Mouse (Mus musculus) hindbrain, postnatal 0 days (tissue): ENCODE data around the gene Gemin8. TPM values are rescaled to one million over a fixed set of nuclear protein-coding genes. Genes with fewer than 3 reads are reported as not detected.

Experiments used
- ATAC-seq: fragments of 200-750 bp; cut with Nextera tagmentation; 2 replicates; pipeline ENCODE4 v1.8.0; 2017; ENCODE audit warnings: mild to moderate bottlenecking, moderate TSS enrichment, moderate library complexity
- DNase-seq: peaks from one replicate; pipeline ENCODE4 v3.0.0-alpha.2; 2015; ENCODE audit warnings: low spot score
- H3K27ac ChIP-seq: fragments of 300-500 bp; sonication (generic); 2 replicates; pipeline ENCODE4 v1.5.1; 2014; ENCODE audit warnings: mild to moderate bottlenecking
- H3K27me3 ChIP-seq: fragments of 300-500 bp; sonication (generic); 2 replicates; pipeline ENCODE4 v1.6.1; 2014; ENCODE audit warnings: low read length, mixed read lengths; ENCODE audit not compliant: insufficient read depth
- H3K36me3 ChIP-seq: fragments of 300-500 bp; sonication (generic); 2 replicates; pipeline ENCODE4 v1.6.1; 2014; ENCODE audit warnings: low read length, mixed read lengths; ENCODE audit not compliant: insufficient read depth
- H3K4me1 ChIP-seq: fragments of 300-500 bp; sonication (generic); 2 replicates; pipeline ENCODE4 v1.6.1; 2014; ENCODE audit warnings: antibody characterized with exemption, low read length, mixed read lengths; ENCODE audit not compliant: insufficient read depth
- H3K4me2 ChIP-seq: fragments of 300-500 bp; sonication (generic); 2 replicates; pipeline ENCODE4 v1.6.1; 2014; ENCODE audit warnings: low read depth, mild to moderate bottlenecking, low read length, moderate library complexity, mixed read lengths
- H3K4me3 ChIP-seq: fragments of 300-500 bp; sonication (generic); 2 replicates; pipeline ENCODE4 v1.5.1; 2014; ENCODE audit warnings: low read length
- H3K9ac ChIP-seq: fragments of 300-500 bp; sonication (generic); replicated peaks from 2 replicates; pipeline ENCODE4 v1.6.1; 2014; ENCODE audit warnings: mild to moderate bottlenecking, low read length, moderate library complexity, mixed read lengths
- H3K9me3 ChIP-seq: fragments of 300-500 bp; sonication (generic); 2 replicates; pipeline ENCODE4 v1.6.1; 2016; ENCODE audit warnings: low read length, mixed read lengths
- CTCF ChIP-seq: IDR thresholded peaks from 2 replicates; pipeline ENCODE4 v1.5.1; 2016; ENCODE audit warnings: antibody characterized with exemption, control low read depth, low read depth
- WGBS: fragments of 180-500 bp; shearing (Covaris S2); extraction: QIAGEN DNeasy Blood & Tissue Kit; methylation state at CpG from one replicate; pipeline ENCODE4 v1.1.7; 2014; 5-methylcytosine and 5-hydroxymethylcytosine counted together
- polyA plus RNA-seq: library from polyadenylated mRNA; unstranded; fragments of >200 nt; fragmentation: Nextera tagmentation; extraction: Ambion mirVana; gene quantifications from 2 replicates; pipeline ENCODE4 v1.2.1, GENCODE M21; 2015
- total RNA-seq: library from RNA; depleted of rRNA; stranded (reverse); fragments of >200 nt; gene quantifications from 2 replicates; pipeline ENCODE4 v1.2.3, GENCODE M21; 2014; rRNA removed

Gene Gemin8
- total and polyA plus RNA-seq, 2 experiments from 2014 or later, result 4.9 to 8.8 TPM

- no peak overlapping the region for H3K27ac ChIP-seq
- no peak overlapping the region for H3K9ac ChIP-seq
- H3K4me1 ChIP-seq, result no peaks in the 10 kb centered on the region
- no peak for TF ChIP-seq CTCF
- H3K4me3 ChIP-seq, result no peak overlapping the region
- no peaks in the 10 kb centered on the region for H3K9me3 ChIP-seq
- DNase-seq (no peak), ATAC-seq (no peak)
- 67% methylated on average over 5 of the region's 5 CpGs for WGBS
- no peaks in the 10 kb centered on the region for H3K27me3 ChIP-seq
- no peak overlapping the region for H3K4me2 ChIP-seq
- H3K36me3 ChIP-seq, result no peaks in the 10 kb centered on the region
Observed at GRCm38 (mm10) chrX:166226856-166227255, 56.6 kb downstream of the Gemin8 start.

GRCm38 (mm10) chrX:166229750-166230149 is 59.5 kb downstream of the Gemin8 start:
- Histone ChIP-seq H3K27ac (no peak overlapping the region), H3K4me3 (no peak overlapping the region), H3K27me3 (no peaks in the 10 kb centered on the region), H3K4me1 (no peaks in the 10 kb centered on the region), H3K9ac (no peak overlapping the region), H3K4me2 (no peak overlapping the region), H3K36me3 (no peaks in the 10 kb centered on the region), H3K9me3 (no peaks in the 10 kb centered on the region)
- ATAC-seq, result no peak
- 76% methylated on average over 3 of the region's 3 CpGs for WGBS
- TF ChIP-seq CTCF, result no peak
- no peak for DNase-seq

GRCm38 (mm10) chrX:166230515-166231267 is 60.4 kb downstream of the Gemin8 start:
- H3K27ac ChIP-seq, result no peak overlapping the region
- no peaks in the 10 kb centered on the region for H3K27me3 ChIP-seq
- DNase-seq, result no peak
- no peaks in the 10 kb centered on the region for H3K36me3 ChIP-seq
- no peak overlapping the region for H3K4me3 ChIP-seq
- no peaks in the 10 kb centered on the region for H3K9me3 ChIP-seq
- 86% methylated on average over 6 of the region's 6 CpGs for WGBS
- no peak for ATAC-seq
- no peak overlapping the region for H3K4me2 ChIP-seq
- H3K9ac ChIP-seq, result no peak overlapping the region
- H3K4me1 ChIP-seq, result no peaks in the 10 kb centered on the region
- no peak for TF ChIP-seq CTCF

- no peak overlapping the region for H3K4me2 ChIP-seq
- 53% methylated on average over 2 of the region's 2 CpGs for WGBS
- ATAC-seq (no peak), DNase-seq (no peak)
- H3K27me3 ChIP-seq, result 0 out of 2 replicates have a peak, but pooled peaks cover 3% of the 10 kb centered on the region
- no peak overlapping the region for H3K27ac ChIP-seq
- no peak for TF ChIP-seq CTCF
- H3K9me3 ChIP-seq, result no peaks in the 10 kb centered on the region
- H3K4me1 ChIP-seq, result no peaks in the 10 kb centered on the region
- no peak overlapping the region for H3K4me3 ChIP-seq
- no peak overlapping the region for H3K9ac ChIP-seq
- H3K36me3 ChIP-seq, result no peaks in the 10 kb centered on the region
Observed at GRCm38 (mm10) chrX:166236131-166236530, 65.9 kb downstream of the Gemin8 start.

GRCm38 (mm10) chrX:166238831-166239460 is 68.7 kb downstream of the Gemin8 start, which contains the start of gene Gpm6b:
Gene Gpm6b (plus strand): TSS chrX:166238911.
- WGBS, result 34% methylated on average over 60 of the region's 63 CpGs
- peak; percentile 74 for DNase-seq
- ATAC-seq, result peak; percentile 93

GRCm38 (mm10) chrX:166239520-166239919 is 69.3 kb downstream of the Gemin8 start:
- peak overlapping the region; percentile 68 for H3K4me2 ChIP-seq
- H3K9me3 ChIP-seq, result no peaks in the 10 kb centered on the region
- TF ChIP-seq CTCF, result no peak
- H3K9ac ChIP-seq, result peak overlapping the region; percentile 69
- H3K36me3 ChIP-seq, result no peaks in the 10 kb centered on the region
- ATAC-seq (peak; percentile 55), DNase-seq (no peak)
- peak overlapping the region; percentile 78 for H3K27ac ChIP-seq
- H3K4me1 ChIP-seq, result no peaks in the 10 kb centered on the region
- peak overlapping the region; percentile 58 for H3K4me3 ChIP-seq
- H3K27me3 ChIP-seq, result 0 out of 2 replicates have a peak, but pooled peaks cover 3% of the 10 kb centered on the region
- WGBS, result 35% methylated on average over 13 of the region's 13 CpGs

More at GRCm38 (mm10) chrX:166238831-166239460, 68.7 kb downstream of the Gemin8 start, which contains the start of gene Gpm6b:
- 0 out of 2 replicates have a peak, but pooled peaks cover 3% of the 10 kb centered on the region for H3K27me3 ChIP-seq
- peak within 1 kb of the TSS; percentile 78 for H3K27ac ChIP-seq
- no peak for TF ChIP-seq CTCF
- peak within 1 kb of the TSS; percentile 69 for H3K9ac ChIP-seq
- no peaks in the 10 kb centered on the region for H3K4me1 ChIP-seq
- peak within 1 kb of the TSS; percentile 58 for H3K4me3 ChIP-seq
- H3K4me2 ChIP-seq, result peak within 1 kb of the TSS; percentile 68
- H3K9me3 ChIP-seq, result no peaks in the 10 kb centered on the region
- no peaks in the 10 kb centered on the region for H3K36me3 ChIP-seq

Other genes with a start within 250 kb of the Gemin8 start
- 358 and 393 TPM in 2 replicates for gene Gpm6b, start 68.5 kb downstream of the Gemin8 start, total RNA-seq
- 369 and 418 TPM in 2 replicates for gene Gpm6b, start 68.5 kb downstream of the Gemin8 start, polyA plus RNA-seq